Mouse (Mus musculus) myocyte (in vitro differentiated cells): Measurements from ENCODE around the gene Ttc36.

Experiments used
- MYOD1 ChIP-seq, 3 experiments: IDR thresholded peaks; one replicate each; pipeline ENCODE4 v1.6.1; 2011; ENCODE audit warnings: control low read depth in 2 of 3, low read depth in 2 of 3, mild to moderate bottlenecking in 2 of 3, moderate library complexity in 1 of 3; ENCODE audit not compliant: insufficient read length in 2 of 3, control insufficient read depth in 1 of 3
- MYOG ChIP-seq, 3 experiments: IDR thresholded peaks; one replicate each; pipeline ENCODE4 v1.6.1; 2011; ENCODE audit warnings: control low read depth in 2 of 3, low read depth in 2 of 3, mild to moderate bottlenecking in 2 of 3; ENCODE audit not compliant: insufficient read length in 2 of 3, control insufficient read depth in 1 of 3, insufficient read depth in 1 of 3

DNA sequence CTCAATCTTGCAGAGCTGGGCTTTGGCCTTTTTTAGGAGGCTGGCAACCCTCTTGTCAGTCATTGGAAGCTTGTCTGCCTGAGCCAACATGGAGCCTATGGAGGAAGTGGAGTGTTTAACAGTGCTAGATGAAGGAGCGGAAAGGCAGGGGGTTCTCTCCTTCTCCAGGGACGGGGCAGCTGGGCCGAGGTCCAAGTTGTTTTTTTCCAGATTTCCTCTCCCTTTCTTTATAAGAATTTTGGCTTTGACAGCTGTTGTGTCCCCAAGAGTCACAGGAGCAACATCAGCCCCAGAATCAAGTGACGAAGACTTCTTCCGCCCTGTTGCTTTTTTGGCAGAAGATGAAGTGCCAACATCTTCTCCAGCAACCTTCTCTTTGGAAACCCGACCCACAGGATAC lies 44.6 kb upstream of the Ttc36 start:
- TF ChIP-seq MYOG (IDR thresholded peaks at IDR 0.05; ENCODE audit: control insufficient read depth in 1 of 3, insufficient read depth in 1 of 3, insufficient read length in 2 of 3, low read depth in 2 of 3) (no peak), MYOD1 (IDR thresholded peaks at IDR 0.05; ENCODE audit: control insufficient read depth in 1 of 3, insufficient read length in 2 of 3, low read depth in 2 of 3) (no peak)
